Comparison of ENCODE assay signal across 12 mouse cellular contexts in genomic region chr12:113149341-113149740, GRCm38 (mm10). TPM values are rescaled to one million over a fixed set of nuclear protein-coding genes. Genes with fewer than 3 reads are reported as not detected.
DNase-seq lines count a peak whose midpoint lies in the region; ATAC-seq and TF ChIP-seq lines count a peak whose summit lies in the region.
"Had no signal": no experiment of that assay in that cellular context is flagged by ENCODE, and none has a peak within 500 bp of the region (broad histone marks: within the 10 kb centered on the region; RNA-seq: fewer than 3 reads in every experiment).

No protein-coding gene starts in this region.

- no peak for TF ChIP-seq CTCF in gastrocnemius, adult 2 months (IDR thresholded peaks at IDR 0.05)

- no peak overlapping the region for H3K4me3 ChIP-seq in gastrocnemius, adult 2 months
- H3K4me3 ChIP-seq in kidney, embryonic 15.5 days (replicated peaks) = no peak overlapping the region
- no peak overlapping the region for H3K4me3 ChIP-seq in heart, embryonic 10.5 days
- H3K4me3 ChIP-seq: intestine, embryonic 15.5 days; limb, embryonic 15.5 days; lung, embryonic 15.5 days; midbrain, embryonic 13.5 days had no signal

- peak overlapping the region; percentile 90 for H3K27ac ChIP-seq in gastrocnemius, adult 2 months
- no peak overlapping the region for H3K27ac ChIP-seq in kidney, embryonic 15.5 days
- H3K27ac ChIP-seq in heart, embryonic 10.5 days = 0 out of 2 replicates have a peak overlapping the region, but pooled peaks have one; percentile 75
- H3K27ac ChIP-seq: intestine, embryonic 15.5 days; limb, embryonic 15.5 days; lung, embryonic 15.5 days; midbrain, embryonic 13.5 days had no signal

- H3K36me3 ChIP-seq in kidney, embryonic 15.5 days = peaks cover 9% of the 10 kb centered on the region
- H3K36me3 ChIP-seq in heart, embryonic 10.5 days = peaks cover 22% of the 10 kb centered on the region
- H3K36me3 ChIP-seq: limb, embryonic 15.5 days had no signal

- 82% methylated on average over 4 of the region's 4 CpGs for WGBS in kidney, embryonic 15.5 days
- WGBS in heart, embryonic 10.5 days = 63% methylated on average over 4 of the region's 4 CpGs

- peaks cover 64% of the 10 kb centered on the region for H3K4me1 ChIP-seq in kidney, embryonic 15.5 days
- peaks cover 84% of the 10 kb centered on the region for H3K4me1 ChIP-seq in heart, embryonic 10.5 days

- no peaks in the 10 kb centered on the region for H3K9me3 ChIP-seq in kidney, embryonic 15.5 days (replicated peaks)
- no peaks in the 10 kb centered on the region for H3K9me3 ChIP-seq in heart, embryonic 10.5 days
- H3K9me3 ChIP-seq: intestine, embryonic 15.5 days; limb, embryonic 15.5 days; lung, embryonic 15.5 days; midbrain, embryonic 13.5 days had no signal

- H3K4me2 ChIP-seq in kidney, embryonic 15.5 days = no peak overlapping the region
- H3K4me2 ChIP-seq: intestine, embryonic 15.5 days; limb, embryonic 15.5 days; lung, embryonic 15.5 days; midbrain, embryonic 13.5 days had no signal

- intact Hi-C loops in gastrocnemius, adult 2 months (cut with DNase I) = no loop called here

- no peak for DNase-seq in gastrocnemius, adult 2 months
- DNase-seq in gastrocnemius, adult 18-20 months (ENCODE audit: low spot score) = no peak
- DNase-seq in kidney, postnatal 4 days = peak; percentile 43 to 62
- DNase-seq in heart, embryonic 10.5 days (ENCODE audit: low spot score) = no peak
- peak; percentile 65 to 77 for DNase-seq in lung, postnatal 4 days
- DNase-seq in neural tube, embryonic 10.5 days (ENCODE audit: extremely low spot score, low spot score) = no peak

- no peak for ATAC-seq in kidney, embryonic 15.5 days (replicated peaks; ENCODE audit: low FRiP score)
- no peak for ATAC-seq in megakaryocyte progenitor cell, adult 5-6 weeks (replicated peaks; ENCODE audit: poor library complexity)
- ATAC-seq: intestine, embryonic 15.5 days; midbrain, embryonic 13.5 days had no signal

- no peak overlapping the region for H3K9ac ChIP-seq in kidney, embryonic 15.5 days
- H3K9ac ChIP-seq: intestine, embryonic 15.5 days; limb, embryonic 15.5 days; lung, embryonic 15.5 days; midbrain, embryonic 13.5 days had no signal

- peaks cover 27% of the 10 kb centered on the region; the same call in 1 of the 2 replicates for H3K27me3 ChIP-seq in kidney, embryonic 15.5 days
- H3K27me3 ChIP-seq in heart, embryonic 10.5 days (ENCODE audit: insufficient read depth, poor library complexity, severe bottlenecking) = peaks cover 12% of the 10 kb centered on the region; the same call in 1 of the 2 replicates

RNA-seq across cellular contexts. Expression of gene Crip1, which starts 3.2 kb away (rescaled TPM):
- 100 to 1,000 TPM in 1 of 2 experiments, 10 to 100 TPM in 1; 71.2 to 113 TPM for total RNA-seq in gastrocnemius, adult 2 months (2021)
- total RNA-seq in gastrocnemius, adult 18-20 months (2021) = 100 to 1,000 TPM in 1 of 2 experiments, 10 to 100 TPM in 1; 65.3 to 100 TPM
- 309 and 310 TPM in 2 replicates for polyA plus RNA-seq in kidney, embryonic 15.5 days (2015; fragmentation: Nextera tagmentation; extraction: Ambion mirVana)
- polyA plus RNA-seq in heart, embryonic 10.5 days (2016; fragmentation: Nextera tagmentation; extraction: Ambion mirVana) = 511 and 613 TPM in 2 replicates
- total RNA-seq in megakaryocyte progenitor cell, adult 5-6 weeks (2015) = 139 and 158 TPM in 2 replicates
- 126 and 150 TPM in 2 replicates for total RNA-seq in megakaryocyte progenitor cell, adult 5-6 weeks (2017)

RNA-seq across cellular contexts. Expression of gene Tedc1, which starts 6.9 kb away (rescaled TPM):
- total RNA-seq in gastrocnemius, adult 2 months (2021) = not detected
- not detected for total RNA-seq in gastrocnemius, adult 18-20 months (2021)
- polyA plus RNA-seq in kidney, embryonic 15.5 days (2015; fragmentation: Nextera tagmentation; extraction: Ambion mirVana) = 40.2 and 42.0 TPM in 2 replicates
- polyA plus RNA-seq in heart, embryonic 10.5 days (2016; fragmentation: Nextera tagmentation; extraction: Ambion mirVana) = 32.7 and 33.5 TPM in 2 replicates
- 5.2 and 5.3 TPM in 2 replicates for total RNA-seq in megakaryocyte progenitor cell, adult 5-6 weeks (2015)
- 14.6 and 17.8 TPM in 2 replicates for total RNA-seq in megakaryocyte progenitor cell, adult 5-6 weeks (2017)

RNA-seq across cellular contexts. Expression of gene Crip2, which starts 9.3 kb away (rescaled TPM):
- total RNA-seq in gastrocnemius, adult 2 months (2021) = 10 to 100 TPM; 32.4 to 41.1 TPM
- 10 to 100 TPM; 28.2 to 43.8 TPM for total RNA-seq in gastrocnemius, adult 18-20 months (2021)
- polyA plus RNA-seq in kidney, embryonic 15.5 days (2015; fragmentation: Nextera tagmentation; extraction: Ambion mirVana) = 203 and 210 TPM in 2 replicates
- polyA plus RNA-seq in heart, embryonic 10.5 days (2016; fragmentation: Nextera tagmentation; extraction: Ambion mirVana) = 956 and 1,505 TPM in 2 replicates
- total RNA-seq in megakaryocyte progenitor cell, adult 5-6 weeks (2015) = 0.77 and 1.1 TPM in 2 replicates
- total RNA-seq in megakaryocyte progenitor cell, adult 5-6 weeks (2017) = 0.57 and 1.2 TPM in 2 replicates

RNA-seq across cellular contexts. Expression of gene Tmem121, which starts 36.4 kb away (rescaled TPM):
- not detected for total RNA-seq in gastrocnemius, adult 2 months (2021)
- under 1 TPM in 1 of 2 experiments, not detected in 1; 0.14 TPM for total RNA-seq in gastrocnemius, adult 18-20 months (2021)
- polyA plus RNA-seq in kidney, embryonic 15.5 days (2015; fragmentation: Nextera tagmentation; extraction: Ambion mirVana) = 9.5 and 10.5 TPM in 2 replicates
- polyA plus RNA-seq in heart, embryonic 10.5 days (2016; fragmentation: Nextera tagmentation; extraction: Ambion mirVana) = 2.6 and 6.1 TPM in 2 replicates
- total RNA-seq in megakaryocyte progenitor cell, adult 5-6 weeks (2015) = 0.17 TPM in 1 of 2 replicates, not detected in the other
- total RNA-seq in megakaryocyte progenitor cell, adult 5-6 weeks (2017) = 0.12 TPM in 1 of 2 replicates, not detected in the other

RNA-seq across cellular contexts. Expression of gene Mta1, which starts 51.3 kb away (rescaled TPM):
- total RNA-seq in gastrocnemius, adult 2 months (2021) = 10 to 100 TPM; 36.2 to 41.5 TPM
- total RNA-seq in gastrocnemius, adult 18-20 months (2021) = 10 to 100 TPM; 38.0 to 41.7 TPM
- 16.0 and 16.3 TPM in 2 replicates for polyA plus RNA-seq in kidney, embryonic 15.5 days (2015; fragmentation: Nextera tagmentation; extraction: Ambion mirVana)
- polyA plus RNA-seq in heart, embryonic 10.5 days (2016; fragmentation: Nextera tagmentation; extraction: Ambion mirVana) = 12.0 and 17.5 TPM in 2 replicates
- total RNA-seq in megakaryocyte progenitor cell, adult 5-6 weeks (2015) = 61.2 and 66.3 TPM in 2 replicates
- 32.4 TPM in 2 replicates for total RNA-seq in megakaryocyte progenitor cell, adult 5-6 weeks (2017)

Comparison
In these comparisons a context has a peak if more than half of its experiments do, and no peak if none do; other contexts are left out.
1. DNase-seq: peak in kidney, postnatal 4 days (2 of 2) and lung, postnatal 4 days (2 of 2); none in gastrocnemius, adult 2 months (single experiment), gastrocnemius, adult 18-20 months (single experiment), heart, embryonic 10.5 days (single experiment) and neural tube, embryonic 10.5 days (single experiment).
2. RNA of gene Tedc1, which starts 6.9 kb away (total RNA-seq): 5.2 to 17.8 TPM in megakaryocyte progenitor cell, adult 5-6 weeks; not detected in gastrocnemius, adult 2 months and not detected in gastrocnemius, adult 18-20 months; every median in the first group is over 4 times any median in the second.
3. RNA of gene Crip2, which starts 9.3 kb away (total RNA-seq): 28.2 to 43.8 TPM in gastrocnemius, adult 18-20 months and 32.4 to 41.1 TPM in gastrocnemius, adult 2 months; 0.57 to 1.2 TPM in megakaryocyte progenitor cell, adult 5-6 weeks; every median in the first group is over 10 times any median in the second.